Mouse (Mus musculus): ENCODE results near the gene Minpp1. TPM values are rescaled to one million over a fixed set of nuclear protein-coding genes. Genes with fewer than 3 reads are reported as not detected.

Minpp1 gene
- polyA plus RNA-seq, 1 experiment from 2014 or later: 64.2 TPM

- Histone ChIP-seq H3K4me1 (peaks cover 4% of the 10 kb centered on the region), H3K4me3 (no peak overlapping the region), H3K27ac (no peak overlapping the region), H3K27me3 (ENCODE audit: poor library complexity, severe bottlenecking) (no peaks in the 10 kb centered on the region), H3K36me3 (replicated peaks) (peaks cover 71% of the 10 kb centered on the region), H3K9me3 (no peaks in the 10 kb centered on the region)
- WGBS: 92% methylated on average over 8 of the region's 8 CpGs
- no peak for DNase-seq (ENCODE audit: extremely low spot score, low spot score)
Observed at GRCm38 (mm10) chr19:32493471-32493870, 7.9 kb downstream of the Minpp1 start.

- no peak for DNase-seq (ENCODE audit: extremely low spot score, low spot score)
- peaks cover 82% of the 10 kb centered on the region for H3K36me3 ChIP-seq (replicated peaks)
- H3K4me3 ChIP-seq: no peak overlapping the region
- 93% methylated on average over 13 of the region's 13 CpGs for WGBS
- H3K27me3 ChIP-seq (ENCODE audit: poor library complexity, severe bottlenecking): no peaks in the 10 kb centered on the region
- H3K9me3 ChIP-seq: no peaks in the 10 kb centered on the region
- H3K4me1 ChIP-seq: no peaks in the 10 kb centered on the region
- H3K27ac ChIP-seq: no peak overlapping the region
Observed at GRCm38 (mm10) chr19:32494611-32495010, 9.0 kb downstream of the Minpp1 start.

DNA sequence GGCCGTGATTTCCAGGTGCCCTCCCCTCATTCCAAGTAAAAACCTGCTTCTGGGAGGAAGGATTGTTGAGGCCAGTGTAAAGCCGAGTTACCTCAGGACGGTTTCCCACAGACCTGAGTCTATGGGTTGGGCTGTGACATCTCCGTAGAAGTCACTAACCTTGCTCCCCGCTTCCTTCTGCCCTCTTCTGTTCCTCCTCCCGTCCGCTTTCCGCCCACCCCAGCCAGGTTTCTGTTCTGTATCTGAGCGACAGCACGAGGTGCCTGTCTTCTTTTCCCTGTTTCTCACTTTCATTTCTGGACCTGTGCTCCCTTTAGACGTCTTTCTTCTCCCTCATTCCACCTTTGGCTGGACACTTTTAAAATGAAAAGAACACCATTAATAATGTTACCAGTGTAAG, 9.5 kb downstream of the Minpp1 start:
- no peaks in the 10 kb centered on the region for H3K4me1 ChIP-seq
- H3K36me3 ChIP-seq (replicated peaks): peaks cover 86% of the 10 kb centered on the region
- H3K27me3 ChIP-seq (ENCODE audit: poor library complexity, severe bottlenecking): no peaks in the 10 kb centered on the region
- 93% methylated on average over 11 of the region's 11 CpGs for WGBS
- H3K4me3 ChIP-seq: no peak overlapping the region
- no peaks in the 10 kb centered on the region for H3K9me3 ChIP-seq
- DNase-seq (ENCODE audit: extremely low spot score, low spot score): no peak
- no peak overlapping the region for H3K27ac ChIP-seq

- 94% methylated on average over 6 of the region's 6 CpGs for WGBS
- DNase-seq (ENCODE audit: extremely low spot score, low spot score): no peak
- Histone ChIP-seq H3K4me1 (no peaks in the 10 kb centered on the region), H3K27ac (no peak overlapping the region), H3K9me3 (no peaks in the 10 kb centered on the region), H3K27me3 (ENCODE audit: poor library complexity, severe bottlenecking) (no peaks in the 10 kb centered on the region), H3K4me3 (no peak overlapping the region), H3K36me3 (replicated peaks) (peaks cover 93% of the 10 kb centered on the region)
Observed at GRCm38 (mm10) chr19:32497411-32497810, 11.8 kb downstream of the Minpp1 start.

- WGBS: 96% methylated on average over 5 of the region's 5 CpGs
- H3K4me1 ChIP-seq: no peaks in the 10 kb centered on the region
- no peaks in the 10 kb centered on the region for H3K27me3 ChIP-seq (ENCODE audit: poor library complexity, severe bottlenecking)
Observed at GRCm38 (mm10) chr19:32498002-32498401, 12.4 kb downstream of the Minpp1 start.

GRCm38 (mm10) chr19:32501414-32501813, 15.8 kb downstream of the Minpp1 start:
- WGBS: 92% methylated on average over 6 of the region's 6 CpGs
- DNase-seq (ENCODE audit: extremely low spot score, low spot score): no peak
- H3K27ac ChIP-seq: no peak overlapping the region
- H3K27me3 ChIP-seq (ENCODE audit: poor library complexity, severe bottlenecking): no peaks in the 10 kb centered on the region
- peaks cover 82% of the 10 kb centered on the region for H3K36me3 ChIP-seq (replicated peaks)
- H3K4me1 ChIP-seq: no peaks in the 10 kb centered on the region
- H3K4me3 ChIP-seq: no peak overlapping the region
- no peaks in the 10 kb centered on the region for H3K9me3 ChIP-seq

More at GRCm38 (mm10) chr19:32498002-32498401, 12.4 kb downstream of the Minpp1 start:
- Histone ChIP-seq H3K9me3 (no peaks in the 10 kb centered on the region), H3K4me3 (no peak overlapping the region), H3K27ac (no peak overlapping the region), H3K36me3 (replicated peaks) (peaks cover 90% of the 10 kb centered on the region)
- no peak for DNase-seq (ENCODE audit: extremely low spot score, low spot score)

GRCm38 (mm10) chr19:32506081-32506480, 20.5 kb downstream of the Minpp1 start:
- H3K9me3 ChIP-seq: 0 out of 2 replicates have a peak, but pooled peaks cover 2% of the 10 kb centered on the region
- H3K36me3 ChIP-seq (replicated peaks): peaks cover 76% of the 10 kb centered on the region
- no peaks in the 10 kb centered on the region for H3K4me1 ChIP-seq
- H3K27me3 ChIP-seq (ENCODE audit: poor library complexity, severe bottlenecking): no peaks in the 10 kb centered on the region
- H3K4me3 ChIP-seq: no peak overlapping the region
- no peak overlapping the region for H3K27ac ChIP-seq
- DNase-seq (ENCODE audit: extremely low spot score, low spot score): no peak
- WGBS: 86% methylated on average over 8 of the region's 8 CpGs

GRCm38 (mm10) chr19:32506514-32506913, 20.9 kb downstream of the Minpp1 start:
- Histone ChIP-seq H3K4me3 (no peak overlapping the region), H3K4me1 (no peaks in the 10 kb centered on the region), H3K27me3 (ENCODE audit: poor library complexity, severe bottlenecking) (no peaks in the 10 kb centered on the region), H3K9me3 (0 out of 2 replicates have a peak, but pooled peaks cover 3% of the 10 kb centered on the region), H3K27ac (no peak overlapping the region), H3K36me3 (replicated peaks) (peaks cover 76% of the 10 kb centered on the region)
- WGBS: 94% methylated on average over 5 of the region's 5 CpGs
- no peak for DNase-seq (ENCODE audit: extremely low spot score, low spot score)

DNA sequence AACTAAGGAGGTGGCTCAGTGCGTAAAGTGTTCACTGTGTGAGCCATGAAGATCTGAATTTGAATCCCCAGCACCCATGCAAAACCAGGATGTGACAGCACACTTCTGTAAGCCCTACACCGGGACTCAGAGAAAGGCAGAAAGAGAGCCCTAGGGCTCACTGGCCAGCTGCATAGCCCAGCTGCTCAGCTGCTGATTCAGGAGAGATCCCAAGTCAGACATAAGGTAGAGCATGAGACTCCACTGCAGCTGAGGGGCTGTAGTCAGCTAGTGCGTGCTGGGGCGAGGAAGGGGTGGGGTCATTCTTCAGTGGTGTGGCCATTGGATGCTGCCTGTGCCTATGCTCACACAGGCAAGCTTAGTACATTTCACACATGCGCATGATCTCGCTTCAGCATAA, 21.5 kb downstream of the Minpp1 start:
- H3K36me3 ChIP-seq (replicated peaks): peaks cover 78% of the 10 kb centered on the region
- WGBS: 93% methylated on average over 6 of the region's 6 CpGs
- no peak for DNase-seq (ENCODE audit: extremely low spot score, low spot score)

GRCm38 (mm10) chr19:32507526-32507925, 22.0 kb downstream of the Minpp1 start:
- H3K4me1 ChIP-seq: no peaks in the 10 kb centered on the region
- no peak for DNase-seq (ENCODE audit: extremely low spot score, low spot score)
- peaks cover 82% of the 10 kb centered on the region for H3K36me3 ChIP-seq (replicated peaks)
- no peaks in the 10 kb centered on the region for H3K27me3 ChIP-seq (ENCODE audit: poor library complexity, severe bottlenecking)
- H3K27ac ChIP-seq: no peak overlapping the region
- 97% methylated on average over 9 of the region's 9 CpGs for WGBS
- H3K9me3 ChIP-seq: peaks cover 9% of the 10 kb centered on the region
- H3K4me3 ChIP-seq: no peak overlapping the region

More for the DNA sequence above, 21.5 kb downstream of the Minpp1 start:
- Histone ChIP-seq H3K4me3 (no peak overlapping the region), H3K27ac (no peak overlapping the region), H3K27me3 (ENCODE audit: poor library complexity, severe bottlenecking) (no peaks in the 10 kb centered on the region), H3K9me3 (peaks cover 7% of the 10 kb centered on the region), H3K4me1 (no peaks in the 10 kb centered on the region)

- Histone ChIP-seq H3K36me3 (replicated peaks) (peaks cover 91% of the 10 kb centered on the region), H3K4me1 (no peaks in the 10 kb centered on the region), H3K9me3 (peaks cover 9% of the 10 kb centered on the region), H3K27ac (no peak overlapping the region), H3K4me3 (no peak overlapping the region), H3K27me3 (ENCODE audit: poor library complexity, severe bottlenecking) (no peaks in the 10 kb centered on the region)
- DNase-seq (ENCODE audit: extremely low spot score, low spot score): no peak
- 84% methylated on average over 3 of the region's 3 CpGs for WGBS
Observed at GRCm38 (mm10) chr19:32510267-32510666, 24.7 kb downstream of the Minpp1 start.

GRCm38 (mm10) chr19:32510962-32511361, 25.4 kb downstream of the Minpp1 start:
- no peak for DNase-seq (ENCODE audit: extremely low spot score, low spot score)
- H3K27me3 ChIP-seq (ENCODE audit: poor library complexity, severe bottlenecking): no peaks in the 10 kb centered on the region
- no peak overlapping the region for H3K4me3 ChIP-seq
- H3K36me3 ChIP-seq (replicated peaks): peaks cover 91% of the 10 kb centered on the region
- 91% methylated on average over 6 of the region's 6 CpGs for WGBS
- H3K27ac ChIP-seq: no peak overlapping the region
- H3K9me3 ChIP-seq: peaks cover 9% of the 10 kb centered on the region
- H3K4me1 ChIP-seq: no peaks in the 10 kb centered on the region

- H3K27me3 ChIP-seq (ENCODE audit: poor library complexity, severe bottlenecking): no peaks in the 10 kb centered on the region
- no peak for DNase-seq (ENCODE audit: extremely low spot score, low spot score)
- H3K4me3 ChIP-seq: no peak overlapping the region
- WGBS: 53% methylated on average over 1 of the region's 1 CpGs
- H3K27ac ChIP-seq: no peak overlapping the region
- H3K9me3 ChIP-seq: peaks cover 9% of the 10 kb centered on the region
- no peaks in the 10 kb centered on the region for H3K4me1 ChIP-seq
- peaks cover 96% of the 10 kb centered on the region for H3K36me3 ChIP-seq (replicated peaks)
Observed at GRCm38 (mm10) chr19:32512518-32512917, 26.9 kb downstream of the Minpp1 start.

- 96% methylated on average over 9 of the region's 9 CpGs for WGBS
Observed at GRCm38 (mm10) chr19:32516575-32516974, 31.0 kb downstream of the Minpp1 start.

More at GRCm38 (mm10) chr19:32516575-32516974, 31.0 kb downstream of the Minpp1 start:
- no peak overlapping the region for H3K27ac ChIP-seq
- H3K4me3 ChIP-seq: no peak overlapping the region
- DNase-seq (ENCODE audit: extremely low spot score, low spot score): no peak
- peaks cover 64% of the 10 kb centered on the region for H3K36me3 ChIP-seq (replicated peaks)
- H3K4me1 ChIP-seq: no peaks in the 10 kb centered on the region
- H3K9me3 ChIP-seq: peaks cover 6% of the 10 kb centered on the region
- H3K27me3 ChIP-seq (ENCODE audit: poor library complexity, severe bottlenecking): no peaks in the 10 kb centered on the region

All from forebrain, embryonic 10.5 days (tissue).